Mouse (Mus musculus) liver, adult 2 months (tissue): ENCODE data around the gene Fads6.

Experiments
- CTCF ChIP-seq: fragments of 200-500 bp; IDR thresholded peaks from 2 replicates; pipeline ENCODE4 v1.5.1; 2011; ENCODE audit warnings: low read depth, low read length, control low read depth
- POLR2A ChIP-seq: fragments of 200-500 bp; IDR thresholded peaks from 2 replicates; pipeline ENCODE4 v1.6.1; 2011; ENCODE audit warnings: low read length, control low read depth; ENCODE audit not compliant: insufficient read depth; ENCODE audit errors: extremely low read depth

DNA sequence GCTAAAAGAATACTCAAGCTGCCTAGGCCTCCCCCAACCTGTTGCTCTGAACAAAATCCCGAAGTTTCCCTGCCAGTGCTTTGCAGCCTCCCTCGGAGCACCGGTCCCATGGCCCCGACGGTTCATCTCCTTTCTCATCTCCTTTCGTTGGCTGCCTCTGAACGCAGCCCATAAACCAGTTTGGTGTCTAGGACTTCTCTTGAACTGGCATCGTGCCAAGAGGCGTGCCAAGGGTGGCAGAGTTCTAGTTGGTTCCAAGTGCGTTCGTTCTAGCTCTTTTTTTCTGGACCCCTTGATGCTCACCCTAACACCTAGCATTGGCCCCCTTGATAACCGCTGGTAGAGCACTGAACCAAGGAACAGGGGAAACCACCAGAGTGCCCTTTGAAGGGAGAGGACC is 37.8 kb upstream of the Fads6 start:
- TF ChIP-seq CTCF (no peak), POLR2A (no peak)
